Mouse (Mus musculus) stomach, embryonic 14.5 days (tissue): ENCODE results near the gene Gm37240. TPM values are rescaled to one million over a fixed set of nuclear protein-coding genes. Genes with fewer than 3 reads are reported as not detected.

Experiments used
- ATAC-seq: fragments of 200-750 bp; cut with Nextera tagmentation; 2 replicates; pipeline ENCODE4 v1.8.0; 2017; ENCODE audit warnings: low read depth, moderate TSS enrichment; ENCODE audit not compliant: insufficient number of reproducible peaks, insufficient read depth, low FRiP score
- H3K27ac ChIP-seq: fragments of 300-500 bp; sonication (generic); 2 replicates; pipeline ENCODE4 v1.5.1; 2014; ENCODE audit warnings: mild to moderate bottlenecking, low read length, moderate library complexity, mixed read lengths
- H3K27me3 ChIP-seq: fragments of 300-500 bp; sonication (generic); 2 replicates; pipeline ENCODE4 v1.6.1; 2014; ENCODE audit warnings: low read length, control low read depth, mixed read lengths; ENCODE audit not compliant: control insufficient read depth, insufficient read depth
- H3K36me3 ChIP-seq: fragments of 300-500 bp; sonication (generic); 2 replicates; pipeline ENCODE4 v1.6.1; 2014; ENCODE audit warnings: mild to moderate bottlenecking, control low read depth, low read length, moderate library complexity, mixed read lengths; ENCODE audit not compliant: control insufficient read depth, insufficient read depth
- H3K4me1 ChIP-seq: fragments of 300-500 bp; sonication (generic); 2 replicates; pipeline ENCODE4 v1.6.1; 2014; ENCODE audit warnings: low read length, control low read depth, mixed read lengths; ENCODE audit not compliant: control insufficient read depth, insufficient read depth
- H3K4me2 ChIP-seq: fragments of 300-500 bp; sonication (generic); replicated peaks from 2 replicates; pipeline ENCODE4 v1.6.1; 2014; ENCODE audit warnings: low read depth, low read length, control low read depth
- H3K4me3 ChIP-seq: fragments of 300-500 bp; sonication (generic); 2 replicates; pipeline ENCODE4 v1.5.1; 2014; ENCODE audit warnings: low read depth, low read length, control low read depth
- H3K9ac ChIP-seq: fragments of 300-500 bp; sonication (generic); replicated peaks from 2 replicates; pipeline ENCODE4 v1.6.1; 2014; ENCODE audit warnings: low read depth, mild to moderate bottlenecking, control low read depth, low read length, moderate library complexity, mixed read lengths
- H3K9me3 ChIP-seq: fragments of 300-500 bp; sonication (generic); 2 replicates; pipeline ENCODE4 v1.6.1; 2016; ENCODE audit warnings: low read depth, low read length, control low read depth; ENCODE audit not compliant: control insufficient read depth
- WGBS: fragments of 180-500 bp; shearing (Covaris S2); extraction: QIAGEN DNeasy Blood & Tissue Kit; methylation state at CpG from one replicate; pipeline ENCODE4 v1.1.7; 2014; 5-methylcytosine and 5-hydroxymethylcytosine counted together
- polyA plus RNA-seq: library from polyadenylated mRNA; unstranded; fragments of >200 nt; fragmentation: Nextera tagmentation; extraction: Ambion mirVana; gene quantifications from 2 replicates; pipeline ENCODE4 v1.2.1, GENCODE M21; 2014

Gm37240 gene
- polyA plus RNA-seq, 1 experiment from 2014 or later: 9.6 TPM

- no peak overlapping the region for H3K4me3 ChIP-seq
- H3K4me2 ChIP-seq: no peak overlapping the region
- H3K36me3 ChIP-seq: no peaks in the 10 kb centered on the region
- H3K4me1 ChIP-seq: no peaks in the 10 kb centered on the region
- H3K9me3 ChIP-seq: no peaks in the 10 kb centered on the region
- 91% methylated on average over 4 of the region's 4 CpGs for WGBS
- H3K9ac ChIP-seq: no peak overlapping the region
- ATAC-seq: no peak
- no peaks in the 10 kb centered on the region for H3K27me3 ChIP-seq
- no peak overlapping the region for H3K27ac ChIP-seq
Observed at GRCm38 (mm10) chr3:85332276-85332675, 555.0 kb downstream of the Gm37240 start.

- Histone ChIP-seq H3K36me3 (no peaks in the 10 kb centered on the region), H3K27ac (no peak overlapping the region), H3K9me3 (no peaks in the 10 kb centered on the region), H3K9ac (no peak overlapping the region), H3K4me1 (no peaks in the 10 kb centered on the region; the same call in 1 of the 2 replicates), H3K27me3 (no peaks in the 10 kb centered on the region), H3K4me2 (no peak overlapping the region), H3K4me3 (no peak overlapping the region)
- no peak for ATAC-seq
- 80% methylated on average over 5 of the region's 5 CpGs for WGBS
Observed at GRCm38 (mm10) chr3:85318256-85318655, 569.1 kb downstream of the Gm37240 start.

- ATAC-seq: no peak
- no peak overlapping the region for H3K27ac ChIP-seq
- WGBS: 85% methylated on average over 4 of the region's 4 CpGs
Observed at GRCm38 (mm10) chr3:85317306-85317705, 570.0 kb downstream of the Gm37240 start.

GRCm38 (mm10) chr3:85314961-85315360, 572.4 kb downstream of the Gm37240 start:
- Histone ChIP-seq H3K9me3 (no peaks in the 10 kb centered on the region), H3K4me1 (no peaks in the 10 kb centered on the region; the same call in 1 of the 2 replicates), H3K27me3 (no peaks in the 10 kb centered on the region), H3K4me2 (no peak overlapping the region), H3K27ac (no peak overlapping the region), H3K36me3 (no peaks in the 10 kb centered on the region), H3K9ac (no peak overlapping the region), H3K4me3 (no peak overlapping the region)
- ATAC-seq: no peak
- WGBS: 86% methylated on average over 6 of the region's 6 CpGs

More at GRCm38 (mm10) chr3:85317306-85317705, 570.0 kb downstream of the Gm37240 start:
- no peak overlapping the region for H3K4me2 ChIP-seq
- H3K9me3 ChIP-seq: no peaks in the 10 kb centered on the region
- H3K4me1 ChIP-seq: no peaks in the 10 kb centered on the region; the same call in 1 of the 2 replicates
- no peaks in the 10 kb centered on the region for H3K27me3 ChIP-seq
- H3K36me3 ChIP-seq: no peaks in the 10 kb centered on the region
- H3K9ac ChIP-seq: no peak overlapping the region
- no peak overlapping the region for H3K4me3 ChIP-seq

GRCm38 (mm10) chr3:85313646-85314255, 573.6 kb downstream of the Gm37240 start:
- Histone ChIP-seq H3K9ac (no peak overlapping the region), H3K4me3 (no peak overlapping the region), H3K27ac (peak overlapping the region; percentile 48; the same call in 1 of the 2 replicates), H3K36me3 (no peaks in the 10 kb centered on the region), H3K9me3 (no peaks in the 10 kb centered on the region), H3K4me1 (no peaks in the 10 kb centered on the region; the same call in 1 of the 2 replicates), H3K4me2 (0 out of 2 replicates have a peak overlapping the region, but pooled peaks have one; percentile 2), H3K27me3 (no peaks in the 10 kb centered on the region)
- 18% methylated on average over 4 of the region's 4 CpGs for WGBS
- no peak for ATAC-seq

- Histone ChIP-seq H3K4me2 (no peak overlapping the region), H3K9ac (no peak overlapping the region), H3K4me3 (no peak overlapping the region), H3K27ac (no peak overlapping the region), H3K36me3 (no peaks in the 10 kb centered on the region), H3K9me3 (no peaks in the 10 kb centered on the region), H3K27me3 (no peaks in the 10 kb centered on the region), H3K4me1 (no peaks in the 10 kb centered on the region; the same call in 1 of the 2 replicates)
- no peak for ATAC-seq
- WGBS: 89% methylated on average over 3 of the region's 3 CpGs
Observed at GRCm38 (mm10) chr3:85311176-85311575, 576.1 kb downstream of the Gm37240 start.

GRCm38 (mm10) chr3:85310401-85310989, 576.8 kb downstream of the Gm37240 start:
- no peak overlapping the region for H3K9ac ChIP-seq
- ATAC-seq: no peak
- no peaks in the 10 kb centered on the region for H3K36me3 ChIP-seq
- H3K27ac ChIP-seq: no peak overlapping the region
- no peaks in the 10 kb centered on the region for H3K9me3 ChIP-seq
- H3K4me3 ChIP-seq: no peak overlapping the region
- no peaks in the 10 kb centered on the region for H3K27me3 ChIP-seq
- H3K4me1 ChIP-seq: no peaks in the 10 kb centered on the region; the same call in 1 of the 2 replicates
- WGBS: 74% methylated on average over 8 of the region's 8 CpGs
- no peak overlapping the region for H3K4me2 ChIP-seq

GRCm38 (mm10) chr3:85309168-85309567, 578.1 kb downstream of the Gm37240 start:
- WGBS: 93% methylated on average over 6 of the region's 6 CpGs

More at GRCm38 (mm10) chr3:85309168-85309567, 578.1 kb downstream of the Gm37240 start:
- no peaks in the 10 kb centered on the region for H3K27me3 ChIP-seq
- H3K9ac ChIP-seq: no peak overlapping the region
- no peaks in the 10 kb centered on the region; the same call in 1 of the 2 replicates for H3K4me1 ChIP-seq
- H3K4me3 ChIP-seq: no peak overlapping the region
- H3K36me3 ChIP-seq: no peaks in the 10 kb centered on the region
- no peak overlapping the region for H3K27ac ChIP-seq
- ATAC-seq: no peak
- H3K9me3 ChIP-seq: no peaks in the 10 kb centered on the region
- no peak overlapping the region for H3K4me2 ChIP-seq
